In the genomic region with DNA sequence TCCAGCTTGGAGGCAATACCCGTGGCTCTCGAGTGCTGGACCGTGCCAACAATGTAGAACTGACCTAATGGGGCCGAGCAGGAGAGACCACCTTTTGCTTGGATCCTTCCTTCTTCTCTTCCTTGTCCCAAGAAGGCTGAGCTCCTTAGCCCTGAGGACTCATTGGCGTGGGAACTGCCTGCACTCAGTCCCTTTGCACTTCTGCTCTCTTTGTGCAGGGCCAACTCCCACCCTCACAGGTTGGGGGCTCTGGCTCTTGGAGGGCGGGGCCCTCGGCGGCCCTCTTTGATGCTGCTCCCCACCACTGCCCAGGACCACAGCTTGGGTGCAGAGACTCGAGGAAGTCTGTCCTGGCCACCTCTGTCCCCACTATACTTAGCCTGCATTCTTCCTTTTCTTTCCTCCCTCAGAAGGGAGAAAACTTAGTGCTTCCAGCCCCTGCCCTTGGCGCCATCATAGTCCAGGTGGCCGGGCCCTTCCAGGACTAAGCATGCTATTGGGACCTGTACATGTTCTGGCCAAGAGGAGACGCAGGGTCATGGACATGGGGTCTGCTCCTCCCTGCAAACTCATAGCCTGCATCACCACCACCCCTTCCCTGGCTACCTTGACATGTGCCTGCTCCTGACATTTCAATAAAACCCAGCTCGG, we compare ENCODE assay signal across 1 mouse cellular context.
TF ChIP-seq lines count a peak whose summit lies in the region.

No protein-coding gene starts in this region.

TF ChIP-seq in myocyte, 11 proteins besides CTCF, POLR2A, EP300 and RAD21:
- no peak for TF ChIP-seq REST (IDR thresholded peaks at IDR 0.05; ENCODE audit: insufficient read depth, insufficient read length)
- TF ChIP-seq TCF12 (IDR thresholded peaks at IDR 0.05; ENCODE audit: insufficient read depth, poor library complexity, severe bottlenecking): no peak
- no peak for TF ChIP-seq MYOG (IDR thresholded peaks at IDR 0.05; ENCODE audit: control insufficient read depth in 1 of 3, insufficient read depth in 1 of 3, insufficient read length in 2 of 3, low read depth in 2 of 3)
- TF ChIP-seq CEBPB (IDR thresholded peaks at IDR 0.05; ENCODE audit: insufficient read depth, poor library complexity, severe bottlenecking): no peak
- no peak for TF ChIP-seq MYOD1 (IDR thresholded peaks at IDR 0.05; ENCODE audit: control insufficient read depth in 1 of 3, insufficient read length in 2 of 3, low read depth in 2 of 3)
- TF ChIP-seq MAX (IDR thresholded peaks at IDR 0.05; ENCODE audit: low read depth): no peak
